Comparison of ENCODE assay signal across 31 mouse cellular contexts in genomic region chr10:87041265-87041664, GRCm38 (mm10). TPM values are rescaled to one million over a fixed set of nuclear protein-coding genes. Genes with fewer than 3 reads are reported as not detected.
"Had no signal": no experiment of that assay in that cellular context is flagged by ENCODE, and none has a peak within 500 bp of the region (broad histone marks: within the 10 kb centered on the region; RNA-seq: fewer than 3 reads in every experiment).

No protein-coding gene starts in this region.

- H3K4me3 ChIP-seq: kidney, embryonic 15.5 days; left cerebral cortex, adult 2 months; liver, embryonic 13.5 days had no signal

- H3K4me1 ChIP-seq: kidney, embryonic 15.5 days had no signal

- H3K36me3 ChIP-seq: kidney, embryonic 15.5 days; liver, embryonic 13.5 days had no signal

- H3K27ac ChIP-seq: kidney, embryonic 15.5 days; left cerebral cortex, adult 2 months; liver, embryonic 13.5 days; stomach, postnatal 0 days had no signal

- H3K9ac ChIP-seq: kidney, embryonic 15.5 days; liver, embryonic 13.5 days had no signal

- H3K4me2 ChIP-seq: kidney, embryonic 15.5 days; liver, embryonic 13.5 days; midbrain, embryonic 11.5 days had no signal

- H3K9me3 ChIP-seq: kidney, embryonic 15.5 days; liver, embryonic 13.5 days had no signal

- H3K27me3 ChIP-seq: kidney, embryonic 15.5 days; liver, embryonic 13.5 days had no signal

- DNase-seq: kidney, postnatal 10 days; kidney, postnatal 36 days; layer of hippocampus, postnatal 36 days; liver, embryonic 13.5 days; lung, adult 2 months; lung, postnatal 14 days; lung, postnatal 4 days; midbrain, embryonic 14.5 days; right cerebral cortex, adult 18-20 months; right cerebral cortex, postnatal 14 days; right cerebral cortex, postnatal 4 days; thymus, adult 2 months; thymus, postnatal 14 days; thymus, postnatal 4 days had no signal

RNA-seq across cellular contexts. Expression of gene 1700113H08Rik, which starts 16.6 kb away (rescaled TPM):
- total RNA-seq: layer of hippocampus, adult 8-10 months; layer of hippocampus, postnatal 10 days; layer of hippocampus, postnatal 36 days; left cerebral cortex, adult 2 months; left cerebral cortex, postnatal 10 days; left cerebral cortex, postnatal 36 days; liver, adult 2 months; megakaryocyte progenitor cell, adult 5-6 weeks; megakaryocyte-erythroid progenitor cell, adult 5-6 weeks; midbrain, postnatal 0 days had no signal
- polyA plus RNA-seq: kidney, embryonic 15.5 days; limb, embryonic 11.5 days; limb, embryonic 14.5 days; liver, adult 2 months; liver, embryonic 13.5 days; liver, embryonic 16.5 days; lung, adult 2 months; lung, embryonic 16.5 days; stomach, embryonic 14.5 days; stomach, postnatal 0 days had no signal

RNA-seq across cellular contexts. Expression of gene Stab2, which starts 33.4 kb away (rescaled TPM):
- total RNA-seq: megakaryocyte progenitor cell, adult 5-6 weeks; megakaryocyte-erythroid progenitor cell, adult 5-6 weeks had no signal
